Mouse (Mus musculus) olfactory bulb, adult 2 months (tissue): ENCODE measurements at regions not wholly inside any gene's neighbourhood (a gene's known extent, or its start where the extent isn't known, plus 50 kb on each side); places are given as distances from the start of the nearest gene placed in this dataset.

Experiments used
- H3K27ac ChIP-seq: fragments of 200-500 bp; 2 replicates; pipeline ENCODE4 v1.5.1; 2012; ENCODE audit warnings: low read depth, low read length; ENCODE audit not compliant: insufficient read depth
- H3K4me1 ChIP-seq: fragments of 200-500 bp; 2 replicates; pipeline ENCODE4 v1.6.1; 2012; ENCODE audit warnings: low read length; ENCODE audit not compliant: control insufficient read depth, insufficient read depth
- H3K4me3 ChIP-seq: fragments of 200-500 bp; 2 replicates; pipeline ENCODE4 v1.5.1; 2012; ENCODE audit warnings: mild to moderate bottlenecking, low read depth, low read length, moderate library complexity; ENCODE audit not compliant: insufficient read depth
- CTCF ChIP-seq: fragments of 200-500 bp; IDR thresholded peaks from 2 replicates; pipeline ENCODE4 v1.5.1; 2012; ENCODE audit warnings: low read depth, mild to moderate bottlenecking, low read length, moderate library complexity; ENCODE audit not compliant: insufficient read depth
- POLR2A ChIP-seq: fragments of 200-500 bp; IDR thresholded peaks from 2 replicates; pipeline ENCODE4 v1.6.1; 2012; ENCODE audit warnings: mild to moderate bottlenecking, low read depth, low read length, moderate library complexity; ENCODE audit not compliant: insufficient read depth
- WGBS: fragments of 180-500 bp; shearing (Covaris S2); methylation state at CpG from one replicate; pipeline ENCODE4 v1.1.7; 2018; 5-methylcytosine and 5-hydroxymethylcytosine counted together

GRCm38 (mm10) chr8:116343534-116343933, 161.2 kb upstream of the Dynlrb2 start:
- 84% methylated on average over 5 of the region's 5 CpGs for WGBS
- Histone ChIP-seq H3K4me3 (no peak overlapping the region), H3K27ac (no peak overlapping the region), H3K4me1 (no peaks in the 10 kb centered on the region)
- no peak for TF ChIP-seq POLR2A
- TF ChIP-seq CTCF: no peak

DNA sequence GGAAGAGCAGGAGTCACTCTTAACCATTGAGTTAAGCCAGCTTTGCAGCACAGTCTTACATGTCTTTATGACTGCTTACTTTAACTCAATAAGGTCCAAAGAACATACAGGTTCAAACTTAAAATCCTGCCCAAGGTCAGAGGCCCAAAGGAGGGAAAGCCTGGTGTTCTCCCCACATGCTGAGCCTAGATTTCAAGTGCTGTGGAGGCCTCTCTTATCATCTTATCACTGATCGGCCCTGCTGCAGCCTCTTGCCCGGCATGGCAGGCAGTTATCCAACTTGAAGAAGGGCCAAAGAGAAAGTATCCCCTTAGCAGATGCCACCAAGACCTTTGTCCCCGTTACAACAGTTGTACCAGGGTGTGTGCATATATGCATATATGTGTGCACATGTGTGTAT, 170.0 kb upstream of the Dynlrb2 start:
- WGBS: 88% methylated on average over 3 of the region's 3 CpGs
- no peaks in the 10 kb centered on the region for H3K4me1 ChIP-seq
- no peak for TF ChIP-seq POLR2A
- TF ChIP-seq CTCF: no peak
- H3K4me3 ChIP-seq: no peak overlapping the region
- no peak overlapping the region for H3K27ac ChIP-seq

DNA sequence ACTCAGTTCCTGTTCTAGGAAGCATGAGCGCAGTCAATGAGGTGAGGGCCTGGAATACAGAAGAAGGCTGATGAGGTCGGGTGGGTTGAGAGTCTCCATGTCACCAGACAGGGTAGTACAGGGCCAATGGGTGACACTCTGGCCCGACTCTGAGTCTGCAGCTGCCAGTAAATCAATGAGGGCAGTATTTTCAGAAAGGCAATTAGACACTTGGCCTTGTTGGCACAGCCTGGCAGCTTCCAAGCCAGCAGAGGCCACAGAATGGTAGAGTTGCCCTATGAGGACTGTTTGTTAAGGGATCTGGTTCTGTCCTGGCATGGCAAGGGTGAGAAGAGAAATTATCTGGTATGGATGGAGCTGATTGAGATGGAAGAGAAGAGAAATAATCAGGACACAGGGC, 170.7 kb upstream of the Dynlrb2 start:
- TF ChIP-seq POLR2A: no peak
- TF ChIP-seq CTCF: no peak
- Histone ChIP-seq H3K27ac (no peak overlapping the region), H3K4me1 (no peaks in the 10 kb centered on the region), H3K4me3 (no peak overlapping the region)
- 56% methylated on average over 3 of the region's 3 CpGs for WGBS

DNA sequence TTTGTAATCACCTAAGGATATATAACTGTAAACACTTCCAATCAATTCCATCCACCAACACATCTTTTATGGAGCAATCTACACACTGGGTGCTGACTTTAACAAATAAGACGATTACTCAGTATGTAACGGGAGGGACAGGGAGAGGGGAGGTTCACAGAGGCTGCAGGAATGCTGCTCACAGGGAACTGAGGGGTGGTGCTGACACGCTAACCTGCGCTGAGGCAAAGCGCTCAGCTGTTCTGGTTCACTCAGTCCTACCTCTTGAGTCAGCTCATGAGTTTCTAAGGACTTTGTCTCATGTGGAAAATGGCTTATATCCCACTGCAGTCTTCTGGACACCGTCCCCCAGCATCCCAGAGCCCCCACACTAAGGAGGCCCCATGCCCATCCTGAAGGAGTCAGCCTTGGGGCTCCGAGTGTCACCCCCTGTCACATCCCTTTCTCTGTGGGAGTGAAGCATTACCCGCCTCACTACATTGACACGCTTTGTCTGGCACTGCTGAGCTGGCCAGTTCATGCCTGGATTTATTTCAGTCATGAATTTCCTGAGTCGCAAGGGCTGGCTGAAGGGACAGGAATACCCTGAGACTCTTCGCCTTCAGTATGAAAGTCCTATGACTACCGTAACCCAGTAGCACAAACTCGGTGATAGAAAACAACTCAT, 184.6 kb upstream of the Dynlrb2 start:
- 94% methylated on average over 13 of the region's 13 CpGs for WGBS
- no peak overlapping the region for H3K27ac ChIP-seq
- no peaks in the 10 kb centered on the region for H3K4me1 ChIP-seq
- no peak overlapping the region for H3K4me3 ChIP-seq
- no peak for TF ChIP-seq POLR2A
- TF ChIP-seq CTCF: no peak

DNA sequence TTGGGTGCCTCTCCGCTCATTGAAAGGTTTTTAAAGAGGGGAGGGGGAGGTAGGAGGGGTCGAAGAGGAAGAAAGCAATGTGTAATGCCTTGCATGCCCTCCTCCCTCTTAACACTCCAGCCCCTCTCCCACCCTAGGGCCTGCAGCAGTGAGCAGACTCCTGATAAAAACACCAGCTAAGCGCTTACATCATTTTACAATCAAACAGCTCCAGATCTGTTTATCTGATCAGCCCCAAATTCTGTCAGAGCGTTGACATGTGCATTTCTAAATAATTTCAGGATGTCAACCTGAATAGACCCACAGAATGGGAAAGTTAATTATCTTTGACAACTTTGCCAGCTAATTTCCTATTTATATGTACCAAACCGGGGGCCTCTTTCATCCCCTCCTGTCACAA, 189.4 kb upstream of the Dynlrb2 start:
- TF ChIP-seq POLR2A (no peak), CTCF (no peak)
- H3K4me3 ChIP-seq: no peak overlapping the region
- H3K4me1 ChIP-seq: no peaks in the 10 kb centered on the region
- WGBS: 59% methylated on average over 5 of the region's 5 CpGs
- no peak overlapping the region for H3K27ac ChIP-seq

GRCm38 (mm10) chr8:116314429-116315092, 190.2 kb upstream of the Dynlrb2 start:
- no peaks in the 10 kb centered on the region for H3K4me1 ChIP-seq
- H3K27ac ChIP-seq: no peak overlapping the region
- WGBS: 81% methylated on average over 12 of the region's 12 CpGs
- no peak overlapping the region for H3K4me3 ChIP-seq
- TF ChIP-seq POLR2A (no peak), CTCF (no peak)

DNA sequence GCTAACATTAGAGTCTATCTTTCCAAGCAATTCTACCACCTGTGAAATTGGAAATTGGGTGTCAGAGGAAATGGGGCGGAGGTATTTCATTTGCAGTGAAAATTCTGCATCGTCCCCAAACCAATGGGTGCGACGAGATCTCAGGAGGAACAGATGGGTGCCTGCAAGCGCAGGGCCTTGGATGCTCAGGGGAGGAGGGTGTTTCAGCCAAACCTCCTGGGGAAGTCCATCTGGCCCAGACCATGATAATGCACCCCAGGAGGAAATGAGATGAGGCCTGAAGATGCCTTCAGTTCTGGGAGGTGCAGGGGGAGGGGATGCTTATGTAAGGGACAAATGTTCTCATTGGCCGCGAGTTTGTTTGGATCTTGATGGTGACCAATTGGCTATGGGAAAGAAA, 205.9 kb upstream of the Dynlrb2 start:
- TF ChIP-seq CTCF (no peak), POLR2A (no peak)

DNA sequence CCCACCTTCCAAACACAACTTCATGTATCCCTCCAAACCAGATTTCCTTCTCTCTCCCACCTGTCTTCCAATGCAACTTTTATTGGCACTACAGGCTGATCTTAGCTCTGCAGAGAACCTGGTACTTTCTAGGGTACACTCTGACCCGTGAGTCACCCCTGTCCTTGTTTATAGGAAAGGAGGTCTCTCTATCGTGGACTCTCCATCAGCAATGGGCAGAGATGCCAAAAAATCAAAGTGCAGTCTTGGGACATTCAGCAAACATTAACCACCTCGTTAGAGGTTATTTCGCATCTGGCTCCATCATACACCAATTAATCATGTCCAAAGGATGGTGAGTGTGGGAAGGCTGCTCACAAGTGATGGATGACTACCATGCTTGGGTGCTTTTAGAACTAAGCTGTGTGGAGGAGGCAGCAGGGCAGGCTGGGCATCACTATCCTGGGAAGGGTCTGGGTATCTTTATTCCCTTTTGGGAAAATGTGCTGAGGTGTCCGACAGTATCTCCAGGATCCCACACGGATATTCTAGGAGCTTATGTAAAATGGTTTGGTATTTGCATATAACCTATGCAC, 214.0 kb upstream of the Dynlrb2 start:
- Histone ChIP-seq H3K4me3 (no peak overlapping the region), H3K27ac (no peak overlapping the region), H3K4me1 (no peaks in the 10 kb centered on the region)
- TF ChIP-seq CTCF (no peak), POLR2A (no peak)
- WGBS: 86% methylated on average over 6 of the region's 6 CpGs

More for the DNA sequence above, 205.9 kb upstream of the Dynlrb2 start:
- Histone ChIP-seq H3K4me1 (no peaks in the 10 kb centered on the region), H3K27ac (no peak overlapping the region), H3K4me3 (no peak overlapping the region)
- 94% methylated on average over 7 of the region's 7 CpGs for WGBS

DNA sequence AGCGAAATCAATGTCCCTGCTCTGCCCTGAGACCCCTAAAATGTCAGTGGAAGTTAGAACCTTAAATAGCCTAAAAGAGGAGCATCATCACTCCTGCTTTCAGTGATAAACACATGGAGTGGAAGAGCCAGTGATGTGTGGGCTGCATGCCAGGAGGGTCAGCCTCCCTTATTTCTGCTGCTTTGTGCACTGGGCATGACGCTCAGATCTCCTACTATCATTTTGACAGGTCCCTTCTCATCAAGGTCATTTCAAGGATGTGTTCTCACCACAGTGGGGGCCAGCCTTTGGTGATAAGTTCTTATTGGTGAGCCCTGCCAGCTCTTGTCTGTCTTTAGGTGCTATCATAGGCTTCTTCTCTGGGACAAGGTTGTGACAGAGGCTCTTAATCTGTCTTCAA, 215.5 kb upstream of the Dynlrb2 start:
- H3K27ac ChIP-seq: no peak overlapping the region
- 78% methylated on average over 2 of the region's 2 CpGs for WGBS
- H3K4me1 ChIP-seq: no peaks in the 10 kb centered on the region
- no peak for TF ChIP-seq POLR2A
- no peak for TF ChIP-seq CTCF
- H3K4me3 ChIP-seq: no peak overlapping the region

DNA sequence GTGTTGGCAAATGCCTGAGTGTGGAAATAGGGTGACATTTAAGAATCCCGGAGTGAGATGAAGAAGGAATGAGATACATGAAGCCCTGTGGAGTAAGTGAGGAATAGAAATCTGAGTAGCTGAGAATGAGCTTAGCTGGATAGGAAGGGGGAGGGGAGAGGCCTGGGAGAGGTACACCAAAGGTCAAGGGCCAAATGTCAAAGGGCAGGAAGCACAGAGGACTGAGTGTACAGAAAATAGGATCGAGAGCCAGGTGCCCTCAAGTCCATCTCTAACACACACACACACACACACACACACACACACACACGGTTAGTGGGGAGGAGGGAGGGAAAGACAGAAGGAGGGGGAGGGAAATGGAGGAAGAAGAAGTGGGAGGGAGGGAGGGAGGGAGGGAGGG, 220.8 kb upstream of the Dynlrb2 start:
- TF ChIP-seq CTCF: no peak
- TF ChIP-seq POLR2A: no peak
- Histone ChIP-seq H3K27ac (no peak overlapping the region), H3K4me1 (no peaks in the 10 kb centered on the region), H3K4me3 (no peak overlapping the region)
- WGBS: 82% methylated on average over 2 of the region's 3 CpGs
